ENCODE assay signal across 23 mouse cellular contexts in genomic region chr9:80158937-80159336, GRCm38 (mm10). TPM values are rescaled to one million over a fixed set of nuclear protein-coding genes. Genes with fewer than 3 reads are reported as not detected.
DNase-seq lines count a peak whose midpoint lies in the region; ATAC-seq and TF ChIP-seq lines count a peak whose summit lies in the region.
"Had no signal": no experiment of that assay in that cellular context is flagged by ENCODE, and none has a peak within 500 bp of the region (broad histone marks: within the 10 kb centered on the region; RNA-seq: fewer than 3 reads in every experiment).

No protein-coding gene starts in this region.

- H3K9ac ChIP-seq in embryonic facial prominence, embryonic 13.5 days = no peak overlapping the region
- H3K9ac ChIP-seq in intestine, embryonic 16.5 days (ENCODE audit: low read depth, low read length) = peak overlapping the region; percentile 21; the same call in 1 of the 2 replicates
- no peak overlapping the region for H3K9ac ChIP-seq in kidney, embryonic 14.5 days (ENCODE audit: low read depth, low read length)
- H3K9ac ChIP-seq in liver, postnatal 0 days (replicated peaks) = no peak overlapping the region
- H3K9ac ChIP-seq: forebrain, postnatal 0 days; neural tube, embryonic 13.5 days had no signal

- 0 out of 2 replicates have a peak, but pooled peaks cover 2% of the 10 kb centered on the region for H3K4me1 ChIP-seq in embryonic facial prominence, embryonic 13.5 days
- H3K4me1 ChIP-seq in embryonic facial prominence, embryonic 10.5 days = peaks cover 10% of the 10 kb centered on the region; the same call in 1 of the 2 replicates
- H3K4me1 ChIP-seq in intestine, embryonic 16.5 days (ENCODE audit: control insufficient read depth, insufficient read depth, low read length) = no peaks in the 10 kb centered on the region
- H3K4me1 ChIP-seq in kidney, embryonic 14.5 days (ENCODE audit: control insufficient read depth, insufficient read depth, low read length) = no peaks in the 10 kb centered on the region
- peaks cover 4% of the 10 kb centered on the region; the same call in 1 of the 2 replicates for H3K4me1 ChIP-seq in liver, postnatal 0 days (ENCODE audit: insufficient read depth)

- no peak for ATAC-seq in embryonic facial prominence, embryonic 13.5 days (ENCODE audit: insufficient number of reproducible peaks, insufficient read depth, low FRiP score, low TSS enrichment, low read depth)
- no peak for ATAC-seq in intestine, embryonic 16.5 days
- no peak for ATAC-seq in kidney, embryonic 14.5 days (ENCODE audit: low FRiP score, low TSS enrichment)
- ATAC-seq in liver, postnatal 0 days = no peak
- ATAC-seq: CD4-positive, CD25-positive, alpha-beta regulatory T cell, adult 4 months; forebrain, postnatal 0 days; hindbrain, embryonic 16.5 days had no signal

- H3K27me3 ChIP-seq in embryonic facial prominence, embryonic 13.5 days = no peaks in the 10 kb centered on the region
- H3K27me3 ChIP-seq in embryonic facial prominence, embryonic 10.5 days (replicated peaks; ENCODE audit: low read depth, poor library complexity, severe bottlenecking) = 0 out of 2 replicates have a peak, but pooled peaks cover 4% of the 10 kb centered on the region
- no peaks in the 10 kb centered on the region for H3K27me3 ChIP-seq in intestine, embryonic 16.5 days (replicated peaks; ENCODE audit: control insufficient read depth, insufficient read depth, low read length)
- no peaks in the 10 kb centered on the region for H3K27me3 ChIP-seq in kidney, embryonic 14.5 days (ENCODE audit: control insufficient read depth, insufficient read depth, low read length)
- no peaks in the 10 kb centered on the region for H3K27me3 ChIP-seq in liver, postnatal 0 days (ENCODE audit: insufficient read depth, low read length)
- H3K27me3 ChIP-seq: neural tube, embryonic 13.5 days had no signal

- peaks cover 4% of the 10 kb centered on the region; the same call in 1 of the 2 replicates for H3K36me3 ChIP-seq in embryonic facial prominence, embryonic 13.5 days
- H3K36me3 ChIP-seq in embryonic facial prominence, embryonic 10.5 days (replicated peaks) = 0 out of 2 replicates have a peak, but pooled peaks cover 3% of the 10 kb centered on the region
- H3K36me3 ChIP-seq in intestine, embryonic 16.5 days (ENCODE audit: control insufficient read depth, insufficient read depth, low read length) = no peaks in the 10 kb centered on the region
- no peaks in the 10 kb centered on the region for H3K36me3 ChIP-seq in kidney, embryonic 14.5 days (ENCODE audit: control insufficient read depth, insufficient read depth, low read length)
- H3K36me3 ChIP-seq in liver, postnatal 0 days (replicated peaks; ENCODE audit: insufficient read depth, low read length) = no peaks in the 10 kb centered on the region

- peak overlapping the region; percentile 1; the same call in 1 of the 2 replicates for H3K27ac ChIP-seq in embryonic facial prominence, embryonic 13.5 days
- no peak overlapping the region for H3K27ac ChIP-seq in embryonic facial prominence, embryonic 10.5 days (replicated peaks)
- H3K27ac ChIP-seq in intestine, embryonic 16.5 days (ENCODE audit: low read length) = peak overlapping the region; percentile 72
- H3K27ac ChIP-seq in kidney, embryonic 14.5 days (ENCODE audit: low read depth, low read length) = peak overlapping the region; percentile 43; the same call in 1 of the 2 replicates
- H3K27ac ChIP-seq in liver, postnatal 0 days (ENCODE audit: low read depth) = no peak overlapping the region
- H3K27ac ChIP-seq: gastrocnemius, adult 2 months; limb, embryonic 10.5 days; neural tube, embryonic 13.5 days had no signal

- 81% methylated on average over 5 of the region's 5 CpGs for WGBS in embryonic facial prominence, embryonic 13.5 days
- 85% methylated on average over 5 of the region's 5 CpGs for WGBS in embryonic facial prominence, embryonic 10.5 days
- 78% methylated on average over 5 of the region's 5 CpGs for WGBS in intestine, embryonic 16.5 days
- 74% methylated on average over 5 of the region's 5 CpGs for WGBS in kidney, embryonic 14.5 days
- WGBS in liver, postnatal 0 days (ENCODE audit: insufficient replicate concordance) = 79% methylated on average over 5 of the region's 5 CpGs

- TF ChIP-seq EP300 in liver, postnatal 0 days (IDR thresholded peaks at IDR 0.05; ENCODE audit: low read depth) = no peak

- H3K9me3 ChIP-seq in embryonic facial prominence, embryonic 13.5 days = no peaks in the 10 kb centered on the region
- H3K9me3 ChIP-seq in embryonic facial prominence, embryonic 10.5 days = no peaks in the 10 kb centered on the region
- no peaks in the 10 kb centered on the region for H3K9me3 ChIP-seq in intestine, embryonic 16.5 days (ENCODE audit: control insufficient read depth, low read length)
- H3K9me3 ChIP-seq in kidney, embryonic 14.5 days (ENCODE audit: control insufficient read depth, low read length) = 0 out of 2 replicates have a peak, but pooled peaks cover 3% of the 10 kb centered on the region
- H3K9me3 ChIP-seq in liver, postnatal 0 days (ENCODE audit: low read length) = no peaks in the 10 kb centered on the region
- H3K9me3 ChIP-seq: limb, embryonic 10.5 days; neural tube, embryonic 13.5 days had no signal

- no peak overlapping the region for H3K4me2 ChIP-seq in embryonic facial prominence, embryonic 13.5 days
- H3K4me2 ChIP-seq in intestine, embryonic 16.5 days (ENCODE audit: low read depth, low read length) = peak overlapping the region; percentile 24
- H3K4me2 ChIP-seq in kidney, embryonic 14.5 days (replicated peaks; ENCODE audit: low read depth, low read length) = no peak overlapping the region
- H3K4me2 ChIP-seq in liver, postnatal 0 days (ENCODE audit: low read depth, low read length) = no peak overlapping the region
- H3K4me2 ChIP-seq: neural tube, embryonic 13.5 days had no signal

- DNase-seq in embryonic facial prominence, embryonic 10.5 days (ENCODE audit: low spot score) = no peak
- DNase-seq in kidney, postnatal 36 days = peak; percentile 70 to 75
- DNase-seq in right cerebral cortex, postnatal 10 days (ENCODE audit: low spot score in 2 of 2) = no peak
- DNase-seq in heart, adult 9 months (ENCODE audit: low spot score in 2 of 2) = no peak
- DNase-seq in liver, postnatal 0 days = no peak
- DNase-seq: adrenal gland, postnatal 14 days; cerebellum, adult 11-12 months; forebrain, postnatal 0 days; gastrocnemius, adult 2 months; heart, adult 18-20 months; heart, postnatal 36 days; lung, adult 18-20 months; lung, postnatal 14 days; midbrain, embryonic 14.5 days; right cerebral cortex, adult 18-20 months had no signal

- no peak overlapping the region for H3K4me3 ChIP-seq in embryonic facial prominence, embryonic 13.5 days
- H3K4me3 ChIP-seq in embryonic facial prominence, embryonic 10.5 days = no peak overlapping the region
- no peak overlapping the region for H3K4me3 ChIP-seq in intestine, embryonic 16.5 days (ENCODE audit: low read length)
- H3K4me3 ChIP-seq in kidney, embryonic 14.5 days (ENCODE audit: low read length) = no peak overlapping the region
- no peak overlapping the region for H3K4me3 ChIP-seq in liver, postnatal 0 days (ENCODE audit: low read depth, low read length)
- H3K4me3 ChIP-seq: gastrocnemius, adult 2 months; limb, embryonic 10.5 days; megakaryocyte, embryonic 14.5 days; neural tube, embryonic 13.5 days had no signal

- TF ChIP-seq CTCF in liver, postnatal 0 days (IDR thresholded peaks at IDR 0.05; ENCODE audit: low read depth) = no peak

RNA-seq across cellular contexts. Expression of gene Myo6, which starts 5.9 kb away (rescaled TPM):
- polyA plus RNA-seq in embryonic facial prominence, embryonic 13.5 days (2015; fragmentation: Nextera tagmentation; extraction: Ambion mirVana) = 16.2 and 17.4 TPM in 2 replicates
- polyA plus RNA-seq in embryonic facial prominence, embryonic 10.5 days (2016; fragmentation: Nextera tagmentation; extraction: Ambion mirVana) = 8.2 and 10.7 TPM in 2 replicates
- polyA plus RNA-seq in intestine, embryonic 16.5 days (2015; fragmentation: Nextera tagmentation; extraction: Ambion mirVana) = 72.7 and 77.2 TPM in 2 replicates
- polyA plus RNA-seq in kidney, embryonic 14.5 days (2014; fragmentation: Nextera tagmentation; extraction: Ambion mirVana) = 22.1 and 60.8 TPM in 2 replicates
- polyA plus RNA-seq in liver, postnatal 0 days (2015; fragmentation: Nextera tagmentation; extraction: Ambion mirVana) = 3.2 and 4.4 TPM in 2 replicates

Comparison
In these comparisons a context has a peak if more than half of its experiments do, and no peak if none do; other contexts are left out.
1. H3K27ac ChIP-seq: peak in embryonic facial prominence, embryonic 13.5 days (single experiment), intestine, embryonic 16.5 days (single experiment) and kidney, embryonic 14.5 days (single experiment); none in embryonic facial prominence, embryonic 10.5 days (single experiment) and liver, postnatal 0 days (single experiment).
2. DNase-seq: peak in kidney, postnatal 36 days (2 of 2); none in embryonic facial prominence, embryonic 10.5 days (single experiment), right cerebral cortex, postnatal 10 days (0 of 2), heart, adult 9 months (0 of 2) and liver, postnatal 0 days (single experiment).